Mouse (Mus musculus) CD8-positive naive resting alpha-beta T cell, adult 2 months (primary cell): ENCODE results near the gene Cnr1.

Experiments
- DNase-seq, 2 experiments: peaks; one replicate each; pipeline ENCODE4 v3.0.0; 2022; ENCODE audit warnings: low read depth in 2 of 2, low spot score in 2 of 2

The Cnr1 gene

GRCm38 (mm10) chr4:33924234-33924888 lies at the start of gene Cnr1:
Cnr1 (plus strand) TSS chr4:33924593.
- DNase-seq = peak in 1 of 2 experiments; percentile 14

- no peak for DNase-seq
Observed at GRCm38 (mm10) chr4:33879944-33880343, 44.4 kb upstream of the Cnr1 start.

- no peak for DNase-seq
Observed at GRCm38 (mm10) chr4:33886026-33886425, 38.4 kb upstream of the Cnr1 start.

GRCm38 (mm10) chr4:33889976-33890375 lies 34.4 kb upstream of the Cnr1 start:
- DNase-seq = no peak

- no peak for DNase-seq
Observed at GRCm38 (mm10) chr4:33892178-33892869, 32.1 kb upstream of the Cnr1 start.

GRCm38 (mm10) chr4:33893841-33894240 lies 30.6 kb upstream of the Cnr1 start:
- DNase-seq = no peak

GRCm38 (mm10) chr4:33895046-33895445 lies 29.3 kb upstream of the Cnr1 start:
- no peak for DNase-seq

GRCm38 (mm10) chr4:33895491-33895890 lies 28.9 kb upstream of the Cnr1 start:
- DNase-seq = no peak

- no peak for DNase-seq
Observed at GRCm38 (mm10) chr4:33901659-33902058, 22.7 kb upstream of the Cnr1 start.

- no peak for DNase-seq
Observed at GRCm38 (mm10) chr4:33903812-33904340, 20.5 kb upstream of the Cnr1 start.

GRCm38 (mm10) chr4:33904826-33905225 lies 19.6 kb upstream of the Cnr1 start:
- no peak for DNase-seq

- no peak for DNase-seq
Observed at GRCm38 (mm10) chr4:33908786-33909185, 15.6 kb upstream of the Cnr1 start.

GRCm38 (mm10) chr4:33915730-33916129 lies 8.7 kb upstream of the Cnr1 start:
- no peak for DNase-seq

- no peak for DNase-seq
Observed at GRCm38 (mm10) chr4:33920807-33921206, 3.6 kb upstream of the Cnr1 start.

GRCm38 (mm10) chr4:33923151-33923760 lies 1.1 kb upstream of the Cnr1 start:
- DNase-seq = no peak

GRCm38 (mm10) chr4:33923761-33924233 lies 596 bp upstream of the Cnr1 start:
- no peak for DNase-seq

GRCm38 (mm10) chr4:33924889-33925245 lies 474 bp downstream of the Cnr1 start:
- DNase-seq = no peak

GRCm38 (mm10) chr4:33925489-33925888 lies 1.1 kb downstream of the Cnr1 start:
- no peak for DNase-seq

- DNase-seq = no peak
Observed at GRCm38 (mm10) chr4:33926010-33926409, 1.6 kb downstream of the Cnr1 start.

- DNase-seq = no peak
Observed at GRCm38 (mm10) chr4:33926730-33927263, 2.4 kb downstream of the Cnr1 start.

- no peak for DNase-seq
Observed at GRCm38 (mm10) chr4:33927644-33928043, 3.3 kb downstream of the Cnr1 start.

GRCm38 (mm10) chr4:33928450-33928849 lies 4.1 kb downstream of the Cnr1 start:
- DNase-seq = no peak
